Mouse (Mus musculus): ENCODE results near the gene Spag7.

- TF ChIP-seq CTCF (IDR thresholded peaks at IDR 0.05; ENCODE audit: borderline replicate concordance, insufficient read depth, low read length) (no peak), POLR2A (IDR thresholded peaks at IDR 0.05; ENCODE audit: low read depth, low read length) (no peak)
Observed at GRCm38 (mm10) chr11:70657991-70658390, 11.2 kb downstream of the Spag7 start.

Measured in embryonic fibroblast, embryonic 13.5 days (primary cell).